Mouse (Mus musculus): Measurements from ENCODE around the gene Dedd2. TPM values are rescaled to one million over a fixed set of nuclear protein-coding genes. Genes with fewer than 3 reads are reported as not detected.

Gene Dedd2
- polyA plus RNA-seq, 1 experiment from 2014 or later: 14.7 TPM

Small RNAs within 50 kb of the gene (microRNA-seq; reads per million reads assigned to microRNA genes)
- not detected for gene Mir7048 (ENCODE audit: borderline number of aligned reads)

Other genes with a start within 250 kb of the Dedd2 start
- gene Rabac1, start 247.9 kb downstream of the Dedd2 start, polyA plus RNA-seq (2015; fragmentation: Nextera tagmentation; extraction: Ambion mirVana): 211 and 215 TPM in 2 replicates
- 1.5 and 2.0 TPM in 2 replicates for gene Atp1a3, start 214.7 kb downstream of the Dedd2 start, polyA plus RNA-seq (2015; fragmentation: Nextera tagmentation; extraction: Ambion mirVana)
- 6.0 and 6.7 TPM in 2 replicates for gene Grik5, start 148.3 kb downstream of the Dedd2 start, polyA plus RNA-seq (2015; fragmentation: Nextera tagmentation; extraction: Ambion mirVana)
- gene Zfp574, start 148.0 kb downstream of the Dedd2 start, polyA plus RNA-seq (2015; fragmentation: Nextera tagmentation; extraction: Ambion mirVana): 31.7 and 35.8 TPM in 2 replicates
- 1.1 and 2.0 TPM in 2 replicates for gene Pou2f2, start 40.9 kb downstream of the Dedd2 start, polyA plus RNA-seq (2015; fragmentation: Nextera tagmentation; extraction: Ambion mirVana)
- 3.3 TPM in 2 replicates for gene Zfp526, start 810 bp upstream of the Dedd2 start, polyA plus RNA-seq (2015; fragmentation: Nextera tagmentation; extraction: Ambion mirVana)
- 11.5 and 13.0 TPM in 2 replicates for gene Gsk3a, start 17.2 kb upstream of the Dedd2 start, polyA plus RNA-seq (2015; fragmentation: Nextera tagmentation; extraction: Ambion mirVana)
- 21.0 and 22.1 TPM in 2 replicates for gene Erf, start 30.1 kb upstream of the Dedd2 start, polyA plus RNA-seq (2015; fragmentation: Nextera tagmentation; extraction: Ambion mirVana)
- 46.3 and 50.6 TPM in 2 replicates for gene Cic, start 47.1 kb upstream of the Dedd2 start, polyA plus RNA-seq (2015; fragmentation: Nextera tagmentation; extraction: Ambion mirVana)
- gene Pafah1b3, start 77.4 kb upstream of the Dedd2 start, polyA plus RNA-seq (2015; fragmentation: Nextera tagmentation; extraction: Ambion mirVana): 213 and 216 TPM in 2 replicates
- 0.49 and 0.65 TPM in 2 replicates for gene Prr19, start 80.8 kb upstream of the Dedd2 start, polyA plus RNA-seq (2015; fragmentation: Nextera tagmentation; extraction: Ambion mirVana)
- gene Tmem145, start 85.5 kb upstream of the Dedd2 start, polyA plus RNA-seq (2015; fragmentation: Nextera tagmentation; extraction: Ambion mirVana): 1.2 and 1.8 TPM in 2 replicates
- 16.4 and 17.3 TPM in 2 replicates for gene Megf8, start 96.5 kb upstream of the Dedd2 start, polyA plus RNA-seq (2015; fragmentation: Nextera tagmentation; extraction: Ambion mirVana)
- gene Cnfn, start 149.1 kb upstream of the Dedd2 start, polyA plus RNA-seq (2015; fragmentation: Nextera tagmentation; extraction: Ambion mirVana): 382 and 413 TPM in 2 replicates
- 8.3 and 10.2 TPM in 2 replicates for gene Lipe, start 178.1 kb upstream of the Dedd2 start, polyA plus RNA-seq (2015; fragmentation: Nextera tagmentation; extraction: Ambion mirVana)
- 1.9 and 4.3 TPM in 2 replicates for gene Cxcl17, start 192.3 kb upstream of the Dedd2 start, polyA plus RNA-seq (2015; fragmentation: Nextera tagmentation; extraction: Ambion mirVana)

All from embryonic facial prominence, embryonic 15.5 days (tissue).